Mouse (Mus musculus): Measurements from ENCODE around the gene Irs2.
A peak's percentile ranks its signal among the peaks of the same experiment; 100 is the strongest.

Irs2 gene

GRCm38 (mm10) chr8:10953346-10954053 lies 54.8 kb downstream of the Irs2 start:
- DNase-seq (ENCODE audit: low spot score), result no peak

- no peak for DNase-seq (ENCODE audit: low spot score)
Observed at GRCm38 (mm10) chr8:10952706-10953105, 55.6 kb downstream of the Irs2 start.

- no peak for DNase-seq (ENCODE audit: low spot score)
Observed at GRCm38 (mm10) chr8:10952235-10952634, 56.0 kb downstream of the Irs2 start.

- no peak for DNase-seq (ENCODE audit: low spot score)
Observed at GRCm38 (mm10) chr8:10951567-10951966, 56.7 kb downstream of the Irs2 start.

GRCm38 (mm10) chr8:10945939-10946740 lies 62.1 kb downstream of the Irs2 start:
- peak; percentile 90 for DNase-seq (ENCODE audit: low spot score)

- DNase-seq (ENCODE audit: low spot score), result no peak
Observed at GRCm38 (mm10) chr8:10945490-10945889, 62.8 kb downstream of the Irs2 start.

GRCm38 (mm10) chr8:10943314-10944060 lies 64.8 kb downstream of the Irs2 start:
- no peak for DNase-seq (ENCODE audit: low spot score)

- DNase-seq (ENCODE audit: low spot score), result no peak
Observed at GRCm38 (mm10) chr8:10939883-10940282, 68.4 kb downstream of the Irs2 start.

- no peak for DNase-seq (ENCODE audit: low spot score)
Observed at GRCm38 (mm10) chr8:10939210-10939782, 69.0 kb downstream of the Irs2 start.

- no peak for DNase-seq (ENCODE audit: low spot score)
Observed at GRCm38 (mm10) chr8:10938284-10938683, 70.0 kb downstream of the Irs2 start.

- DNase-seq (ENCODE audit: low spot score), result no peak
Observed at GRCm38 (mm10) chr8:10936646-10937045, 71.6 kb downstream of the Irs2 start.

GRCm38 (mm10) chr8:10935231-10935630 lies 73.0 kb downstream of the Irs2 start:
- DNase-seq (ENCODE audit: low spot score), result no peak

Measured in ovary, postnatal 10 days (tissue).